Mouse (Mus musculus) neural tube, embryonic 11.5 days (tissue): ENCODE data around the gene Lrrc25. TPM values are rescaled to one million over a fixed set of nuclear protein-coding genes. Genes with fewer than 3 reads are reported as not detected.

ENCODE experiments used
- ATAC-seq: fragments of 200-750 bp; cut with Nextera tagmentation; 2 replicates; pipeline ENCODE4 v1.8.0; 2017; ENCODE audit warnings: moderate number of reproducible peaks, mild to moderate bottlenecking, moderate TSS enrichment, moderate library complexity; ENCODE audit not compliant: insufficient read depth, low FRiP score, low TSS enrichment
- DNase-seq: peaks from one replicate; pipeline ENCODE4 v3.0.0-alpha.2; 2015; ENCODE audit warnings: low spot score
- H3K27ac ChIP-seq: fragments of 300-500 bp; sonication (generic); 2 replicates; pipeline ENCODE4 v1.5.1; 2014; ENCODE audit warnings: low read depth, mild to moderate bottlenecking, low read length
- H3K27me3 ChIP-seq: fragments of 300-500 bp; sonication (generic); 2 replicates; pipeline ENCODE4 v1.6.1; 2014; ENCODE audit warnings: mild to moderate bottlenecking, low read length, mixed read lengths; ENCODE audit not compliant: control insufficient read depth, insufficient read depth
- H3K36me3 ChIP-seq: fragments of 300-500 bp; sonication (generic); 2 replicates; pipeline ENCODE4 v1.6.1; 2014; ENCODE audit warnings: mild to moderate bottlenecking, low read length, moderate library complexity, mixed read lengths; ENCODE audit not compliant: control insufficient read depth, insufficient read depth
- H3K4me1 ChIP-seq: fragments of 300-500 bp; sonication (generic); 2 replicates; pipeline ENCODE4 v1.6.1; 2014; ENCODE audit warnings: low read length, mixed read lengths; ENCODE audit not compliant: control insufficient read depth, insufficient read depth
- H3K4me2 ChIP-seq: fragments of 300-500 bp; sonication (generic); 2 replicates; pipeline ENCODE4 v1.6.1; 2014; ENCODE audit warnings: low read depth, mild to moderate bottlenecking, moderate library complexity
- H3K4me3 ChIP-seq: fragments of 300-500 bp; sonication (generic); 2 replicates; pipeline ENCODE4 v1.5.1; 2014; ENCODE audit warnings: low read depth, low read length
- H3K9ac ChIP-seq: fragments of 300-500 bp; sonication (generic); 2 replicates; pipeline ENCODE4 v1.6.1; 2014; ENCODE audit warnings: mild to moderate bottlenecking, low read length
- H3K9me3 ChIP-seq: fragments of 300-500 bp; sonication (generic); 2 replicates; pipeline ENCODE4 v1.6.1; 2016; ENCODE audit warnings: low read length; ENCODE audit not compliant: control insufficient read depth
- WGBS: fragments of 180-500 bp; shearing (Covaris S2); extraction: QIAGEN DNeasy Blood & Tissue Kit; methylation state at CpG from one replicate; pipeline ENCODE4 v1.1.7; 2014; 5-methylcytosine and 5-hydroxymethylcytosine counted together
- polyA plus RNA-seq: library from polyadenylated mRNA; unstranded; fragments of >200 nt; fragmentation: Nextera tagmentation; extraction: Ambion mirVana; gene quantifications from 2 replicates; pipeline ENCODE4 v1.2.1, GENCODE M21; 2014

Lrrc25 gene
- 0.85 and 1.2 TPM in 2 replicates for polyA plus RNA-seq

DNA sequence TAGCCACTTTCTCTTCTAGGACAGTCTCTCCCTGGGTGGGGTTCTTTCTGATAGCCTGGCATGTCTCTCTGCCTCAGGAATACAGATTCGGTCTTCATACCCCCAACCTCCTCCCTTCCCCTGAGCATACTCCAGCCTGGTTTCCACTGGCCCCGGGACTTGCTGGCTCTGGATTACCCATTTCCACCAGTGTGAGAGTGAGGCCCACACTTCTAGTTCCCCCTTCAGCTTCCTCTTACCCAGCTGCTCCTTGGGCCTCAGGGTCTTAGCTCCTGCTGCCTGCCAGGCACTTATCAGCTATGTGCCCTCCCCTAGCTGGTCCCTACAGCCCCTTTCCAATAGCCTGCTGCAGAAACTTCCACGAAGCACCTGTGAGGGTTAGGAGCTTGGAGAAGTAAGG is at the start of gene Lrrc25:
Gene Lrrc25 (plus strand): TSS at position 262 of the 400 bp plus-strand sequence.
- H3K27me3 ChIP-seq, result no peaks in the 10 kb centered on the region
- no peaks in the 10 kb centered on the region for H3K9me3 ChIP-seq
- no peak within 1 kb of the TSS for H3K4me3 ChIP-seq
- H3K27ac ChIP-seq, result no peak within 1 kb of the TSS
- H3K4me2 ChIP-seq, result no peak within 1 kb of the TSS
- WGBS, result 80% methylated on average over 3 of the region's 3 CpGs
- no peak within 1 kb of the TSS for H3K9ac ChIP-seq
- H3K36me3 ChIP-seq, result no peaks in the 10 kb centered on the region
- H3K4me1 ChIP-seq, result 0 out of 2 replicates have a peak, but pooled peaks cover 4% of the 10 kb centered on the region
- ATAC-seq (no peak), DNase-seq (no peak)

DNA sequence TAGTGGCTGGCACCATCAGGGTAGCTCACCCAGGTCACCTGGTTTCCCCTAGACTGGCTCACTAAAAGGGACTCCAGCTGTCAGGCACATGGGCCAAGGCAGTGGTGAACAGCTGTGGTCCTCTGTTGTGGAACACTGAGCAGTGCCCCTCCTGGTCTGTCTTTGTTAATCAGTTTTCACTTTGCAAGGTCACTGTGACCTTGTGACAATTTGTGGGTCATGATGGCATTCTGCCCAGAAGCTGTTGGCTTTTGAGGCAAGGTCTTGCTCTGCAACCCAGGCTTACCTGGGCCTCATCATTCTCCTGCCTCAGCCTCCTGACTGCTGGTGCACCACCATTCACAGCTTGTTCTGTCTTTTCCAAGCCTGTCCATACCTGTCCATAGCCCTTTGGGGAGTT is 45.6 kb upstream of the Lrrc25 start:
- Histone ChIP-seq H3K9ac (no peak overlapping the region), H3K4me2 (no peak overlapping the region), H3K4me1 (no peaks in the 10 kb centered on the region), H3K4me3 (no peak overlapping the region), H3K36me3 (no peaks in the 10 kb centered on the region), H3K27ac (no peak overlapping the region), H3K27me3 (no peaks in the 10 kb centered on the region), H3K9me3 (no peaks in the 10 kb centered on the region)
- DNase-seq (no peak), ATAC-seq (no peak)

- Histone ChIP-seq H3K27ac (0 out of 2 replicates have a peak overlapping the region, but pooled peaks have one; percentile 8), H3K36me3 (no peaks in the 10 kb centered on the region), H3K4me3 (no peak overlapping the region), H3K4me1 (no peaks in the 10 kb centered on the region), H3K27me3 (no peaks in the 10 kb centered on the region), H3K9me3 (no peaks in the 10 kb centered on the region), H3K4me2 (no peak overlapping the region), H3K9ac (no peak overlapping the region)
- 91% methylated on average over 6 of the region's 6 CpGs for WGBS
- no peak for ATAC-seq
- no peak for DNase-seq
These were observed 45.0 kb upstream of the Lrrc25 start for GRCm38 (mm10) chr8:70570990-70571389.

- DNase-seq, result no peak
- Histone ChIP-seq H3K9me3 (no peaks in the 10 kb centered on the region), H3K4me1 (no peaks in the 10 kb centered on the region), H3K4me2 (no peak overlapping the region), H3K36me3 (peaks cover 3% of the 10 kb centered on the region; the same call in 1 of the 2 replicates), H3K27ac (no peak overlapping the region), H3K27me3 (no peaks in the 10 kb centered on the region), H3K4me3 (no peak overlapping the region), H3K9ac (no peak overlapping the region)
- no peak for ATAC-seq
These were observed 41.7 kb upstream of the Lrrc25 start for GRCm38 (mm10) chr8:70574302-70574701.

DNA sequence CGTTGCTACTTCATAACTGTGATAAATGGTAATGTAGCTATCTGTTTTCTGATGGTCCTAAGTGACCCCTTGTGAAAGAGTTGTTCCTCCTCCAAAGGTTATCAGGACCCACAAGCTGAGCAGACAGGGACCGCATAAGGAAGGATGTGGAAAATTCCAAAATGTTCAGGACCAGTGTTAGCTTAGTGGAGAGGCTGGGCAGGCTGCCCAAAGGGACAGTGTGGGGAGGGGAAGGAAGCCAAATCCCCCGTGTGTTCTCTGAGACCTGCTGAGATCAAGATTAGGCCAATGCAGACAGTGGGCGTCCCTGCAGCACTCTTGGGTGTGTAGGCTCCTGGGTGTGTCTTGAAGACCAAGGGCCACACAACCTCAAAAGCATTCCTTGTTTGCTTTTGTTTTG is 41.0 kb upstream of the Lrrc25 start:
- no peaks in the 10 kb centered on the region for H3K4me1 ChIP-seq
- no peak overlapping the region for H3K27ac ChIP-seq
- 91% methylated on average over 4 of the region's 4 CpGs for WGBS
- peaks cover 3% of the 10 kb centered on the region; the same call in 1 of the 2 replicates for H3K36me3 ChIP-seq
- H3K4me2 ChIP-seq, result no peak overlapping the region
- no peaks in the 10 kb centered on the region for H3K9me3 ChIP-seq
- no peaks in the 10 kb centered on the region for H3K27me3 ChIP-seq
- H3K9ac ChIP-seq, result no peak overlapping the region
- no peak overlapping the region for H3K4me3 ChIP-seq
- ATAC-seq (no peak), DNase-seq (no peak)

- Histone ChIP-seq H3K4me2 (no peak overlapping the region), H3K9ac (no peak overlapping the region), H3K27me3 (no peaks in the 10 kb centered on the region), H3K4me1 (no peaks in the 10 kb centered on the region), H3K27ac (no peak overlapping the region), H3K9me3 (no peaks in the 10 kb centered on the region), H3K36me3 (peaks cover 11% of the 10 kb centered on the region), H3K4me3 (no peak overlapping the region)
- 92% methylated on average over 3 of the region's 3 CpGs for WGBS
- DNase-seq (no peak), ATAC-seq (no peak)
These were observed 38.7 kb upstream of the Lrrc25 start for GRCm38 (mm10) chr8:70577207-70577606.

GRCm38 (mm10) chr8:70583476-70584387 is 32.2 kb upstream of the Lrrc25 start:
- WGBS, result 93% methylated on average over 18 of the region's 18 CpGs
- no peak overlapping the region for H3K4me3 ChIP-seq
- H3K36me3 ChIP-seq, result peaks cover 26% of the 10 kb centered on the region
- no peaks in the 10 kb centered on the region for H3K9me3 ChIP-seq
- H3K4me2 ChIP-seq, result no peak overlapping the region
- no peaks in the 10 kb centered on the region for H3K4me1 ChIP-seq
- H3K27me3 ChIP-seq, result no peaks in the 10 kb centered on the region
- DNase-seq, result no peak
- no peak for ATAC-seq
- H3K27ac ChIP-seq, result no peak overlapping the region
- H3K9ac ChIP-seq, result no peak overlapping the region

- ATAC-seq, result no peak
- Histone ChIP-seq H3K27ac (no peak overlapping the region), H3K36me3 (peaks cover 23% of the 10 kb centered on the region), H3K9ac (no peak overlapping the region), H3K9me3 (no peaks in the 10 kb centered on the region), H3K4me1 (no peaks in the 10 kb centered on the region), H3K27me3 (no peaks in the 10 kb centered on the region), H3K4me3 (no peak overlapping the region), H3K4me2 (no peak overlapping the region)
- no peak for DNase-seq
- 94% methylated on average over 9 of the region's 9 CpGs for WGBS
These were observed 31.2 kb upstream of the Lrrc25 start for GRCm38 (mm10) chr8:70584606-70585257.
